In the genomic region with DNA sequence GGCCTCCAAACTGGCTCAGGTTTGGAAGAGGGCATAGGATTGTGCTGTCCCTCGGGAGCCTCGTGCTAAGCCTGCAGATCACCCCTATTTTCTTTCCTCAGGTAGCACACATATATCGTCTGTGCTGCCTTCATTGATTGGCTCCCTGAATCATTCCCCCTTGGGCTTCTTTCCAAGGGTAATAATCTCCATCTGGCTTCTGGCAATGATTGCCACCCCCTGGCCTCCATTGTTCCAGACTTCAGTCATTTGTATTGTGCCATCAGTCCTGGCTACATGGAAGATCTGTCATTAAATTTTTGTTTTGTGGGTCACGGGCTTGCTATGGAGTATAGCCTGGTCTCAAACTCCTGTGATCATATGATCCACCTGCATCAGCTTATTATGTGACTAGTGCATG, we compare ENCODE assay signal across 17 mouse cellular contexts.
"Had no signal": no experiment of that assay in that cellular context is flagged by ENCODE, and none has a peak within 500 bp of the region (broad histone marks: within the 10 kb centered on the region; RNA-seq: fewer than 3 reads in every experiment).

No protein-coding gene starts in this region.

- H3K4me3 ChIP-seq: midbrain, embryonic 10.5 days; midbrain, embryonic 12.5 days; myocyte; neural tube, embryonic 13.5 days; neural tube, embryonic 15.5 days had no signal

- H3K27ac ChIP-seq: midbrain, embryonic 10.5 days; midbrain, embryonic 12.5 days; neural tube, embryonic 13.5 days; neural tube, embryonic 15.5 days had no signal

- DNase-seq: lung, embryonic 14.5 days; lung, postnatal 10 days; lung, postnatal 4 days; midbrain, embryonic 14.5 days; retina, postnatal 1 day; right cerebral cortex, adult 18-20 months; right cerebral cortex, postnatal 25 days; right cerebral cortex, postnatal 4 days; spleen, adult 18-20 months; thymus, adult 18-20 months; thymus, postnatal 14 days; thymus, postnatal 36 days had no signal
